Mouse (Mus musculus) embryonic fibroblast, embryonic 13.5 days (primary cell): ENCODE data around the gene Gm49510. TPM values are rescaled to one million over a fixed set of nuclear protein-coding genes. Genes with fewer than 3 reads are reported as not detected.

Source experiments
- H3K27ac ChIP-seq: 2 replicates; pipeline ENCODE4 v1.5.1; 2012; ENCODE audit warnings: low read length, control low read depth, inconsistent platforms; ENCODE audit not compliant: insufficient read depth
- H3K4me1 ChIP-seq: 2 replicates; pipeline ENCODE4 v1.6.1; 2011; ENCODE audit warnings: low read length; ENCODE audit not compliant: control insufficient read depth, insufficient read depth
- H3K4me3 ChIP-seq: 2 replicates; pipeline ENCODE4 v1.5.1; 2011; ENCODE audit warnings: mild to moderate bottlenecking, control low read depth, low read length; ENCODE audit not compliant: insufficient read depth
- CTCF ChIP-seq: IDR thresholded peaks from 2 replicates; pipeline ENCODE4 v1.5.1; 2011; ENCODE audit warnings: mild to moderate bottlenecking, control low read depth, low read length, moderate library complexity, borderline replicate concordance; ENCODE audit not compliant: insufficient read depth
- POLR2A ChIP-seq: IDR thresholded peaks from 2 replicates; pipeline ENCODE4 v1.6.1; 2011; ENCODE audit warnings: low read depth, mild to moderate bottlenecking, control low read depth, low read length, moderate library complexity
- polyA plus RNA-seq: library from polyadenylated mRNA; stranded (reverse); fragments of >200 nt; gene quantifications from 2 replicates; pipeline ENCODE4 v1.2.4, GENCODE M21; 2011; ENCODE audit warnings: low read depth; ENCODE audit not compliant: missing spikeins, insufficient read length

Gm49510 gene
- polyA plus RNA-seq, 1 experiment, result 0.61 TPM

GRCm38 (mm10) chr15:78940325-78940724, 40.9 kb downstream of the Gm49510 start:
- TF ChIP-seq POLR2A, result no peak
- no peak for TF ChIP-seq CTCF
- Histone ChIP-seq H3K4me1 (peaks cover 4% of the 10 kb centered on the region; the same call in 1 of the 2 replicates), H3K4me3 (no peak overlapping the region), H3K27ac (no peak overlapping the region)

GRCm38 (mm10) chr15:78942663-78943062, 43.2 kb downstream of the Gm49510 start:
- 0 out of 2 replicates have a peak, but pooled peaks have one; percentile 20 for TF ChIP-seq CTCF
- TF ChIP-seq POLR2A, result peak; percentile 36; the same call in 1 of the 2 replicates
- Histone ChIP-seq H3K27ac (no peak overlapping the region), H3K4me1 (no peaks in the 10 kb centered on the region), H3K4me3 (no peak overlapping the region)

GRCm38 (mm10) chr15:78946232-78946631, 46.8 kb downstream of the Gm49510 start:
- 0 out of 2 replicates have a peak, but pooled peaks cover 3% of the 10 kb centered on the region for H3K4me1 ChIP-seq
- H3K27ac ChIP-seq, result no peak overlapping the region
- no peak overlapping the region for H3K4me3 ChIP-seq
- no peak for TF ChIP-seq POLR2A
- no peak for TF ChIP-seq CTCF

- TF ChIP-seq CTCF, result no peak
- peak; percentile 66 for TF ChIP-seq POLR2A
Observed at GRCm38 (mm10) chr15:78947657-78948056, 48.2 kb downstream of the Gm49510 start, which contains the start of gene Triobp. Gene Triobp, plus strand, starts transcription at chr15:78947724.

GRCm38 (mm10) chr15:78948152-78948725, 48.8 kb downstream of the Gm49510 start:
- no peak overlapping the region for H3K27ac ChIP-seq
- TF ChIP-seq POLR2A, result no peak
- TF ChIP-seq CTCF, result no peak
- H3K4me1 ChIP-seq, result 0 out of 2 replicates have a peak, but pooled peaks cover 3% of the 10 kb centered on the region
- peak overlapping the region; percentile 37 for H3K4me3 ChIP-seq

More at GRCm38 (mm10) chr15:78947657-78948056, 48.2 kb downstream of the Gm49510 start, which contains the start of gene Triobp:
- 0 out of 2 replicates have a peak, but pooled peaks cover 3% of the 10 kb centered on the region for H3K4me1 ChIP-seq
- peak within 1 kb of the TSS; percentile 37 for H3K4me3 ChIP-seq
- no peak within 1 kb of the TSS for H3K27ac ChIP-seq

- TF ChIP-seq POLR2A (no peak), CTCF (no peak)
- H3K4me1 ChIP-seq, result 0 out of 2 replicates have a peak, but pooled peaks cover 3% of the 10 kb centered on the region
- H3K4me3 ChIP-seq, result no peak overlapping the region
- no peak overlapping the region for H3K27ac ChIP-seq
Observed at GRCm38 (mm10) chr15:78948883-78949282, 49.4 kb downstream of the Gm49510 start.

- H3K27ac ChIP-seq, result no peak overlapping the region
- TF ChIP-seq POLR2A (no peak), CTCF (no peak)
- H3K4me3 ChIP-seq, result no peak overlapping the region
- H3K4me1 ChIP-seq, result peaks cover 7% of the 10 kb centered on the region; the same call in 1 of the 2 replicates
Observed at GRCm38 (mm10) chr15:78955663-78956062, 56.2 kb downstream of the Gm49510 start.

GRCm38 (mm10) chr15:78956351-78956750, 56.9 kb downstream of the Gm49510 start:
- no peak overlapping the region for H3K4me3 ChIP-seq
- no peak overlapping the region for H3K27ac ChIP-seq
- TF ChIP-seq CTCF, result no peak
- no peak for TF ChIP-seq POLR2A

GRCm38 (mm10) chr15:78957021-78957420, 57.6 kb downstream of the Gm49510 start:
- H3K4me1 ChIP-seq, result peaks cover 7% of the 10 kb centered on the region; the same call in 1 of the 2 replicates
- TF ChIP-seq POLR2A (no peak), CTCF (no peak)
- no peak overlapping the region for H3K4me3 ChIP-seq
- no peak overlapping the region for H3K27ac ChIP-seq

More at GRCm38 (mm10) chr15:78956351-78956750, 56.9 kb downstream of the Gm49510 start:
- H3K4me1 ChIP-seq, result peaks cover 7% of the 10 kb centered on the region; the same call in 1 of the 2 replicates

GRCm38 (mm10) chr15:78959537-78959936, 60.1 kb downstream of the Gm49510 start:
- H3K4me1 ChIP-seq, result peaks cover 7% of the 10 kb centered on the region; the same call in 1 of the 2 replicates
- H3K4me3 ChIP-seq, result no peak overlapping the region
- no peak overlapping the region for H3K27ac ChIP-seq
- TF ChIP-seq CTCF (no peak), POLR2A (no peak)
